Mouse (Mus musculus) liver, adult 2 months (tissue): ENCODE results near the gene Dnase1.
"Not testable (repeated sequence)": the region's sequence is repeated elsewhere in the genome, so short reads cannot be mapped to it uniquely, and the experiment has no call there.

Experiments
- CTCF ChIP-seq: fragments of 200-500 bp; IDR thresholded peaks from 2 replicates; pipeline ENCODE4 v1.5.1; 2011; ENCODE audit warnings: low read depth, low read length, control low read depth
- POLR2A ChIP-seq: fragments of 200-500 bp; IDR thresholded peaks from 2 replicates; pipeline ENCODE4 v1.6.1; 2011; ENCODE audit warnings: low read length, control low read depth; ENCODE audit not compliant: insufficient read depth; ENCODE audit errors: extremely low read depth

DNA sequence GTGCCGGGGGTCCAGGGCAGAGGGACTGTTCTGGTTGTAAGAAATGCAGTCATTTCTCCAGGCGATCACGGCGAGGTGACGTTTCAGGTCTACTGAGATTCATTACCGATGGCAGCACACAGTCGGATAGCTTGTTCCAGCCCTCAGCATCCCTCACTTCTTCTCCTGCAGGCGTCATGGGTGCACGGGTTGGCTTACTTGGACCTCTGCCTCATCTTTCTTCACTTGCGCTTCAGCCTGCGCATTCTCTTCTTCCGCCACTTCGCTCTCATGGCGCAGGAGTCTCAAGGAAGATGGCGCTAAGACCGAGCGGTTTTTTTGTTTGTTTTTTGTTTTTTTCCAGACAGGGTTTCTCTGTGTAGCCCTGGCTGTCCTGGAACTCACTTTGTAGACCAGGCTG lies 20.0 kb upstream of the Dnase1 start:
- not testable (repeated sequence) for TF ChIP-seq CTCF, POLR2A
